ENCODE assay signal across 7 mouse cellular contexts in the genomic region with DNA sequence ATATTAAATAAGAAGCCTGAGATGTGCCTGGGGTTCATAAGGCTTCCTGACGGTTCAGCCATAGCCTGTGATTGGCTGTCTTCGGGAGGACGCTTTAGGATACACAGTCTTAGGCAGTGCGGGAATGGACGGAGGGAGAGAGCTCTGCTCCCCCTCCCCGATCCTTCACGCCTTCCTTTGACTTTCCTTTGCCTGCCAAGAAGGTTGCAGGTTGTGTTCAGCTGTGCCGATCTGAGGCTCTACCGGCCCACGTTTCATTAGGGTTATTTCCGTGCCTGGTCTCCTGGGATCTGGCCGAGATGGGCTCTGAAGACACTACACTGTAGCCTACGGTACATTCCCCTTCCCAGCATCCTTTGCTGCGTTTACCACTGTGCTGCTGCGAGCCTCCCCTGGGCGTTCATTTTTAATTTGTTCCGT. TPM values are rescaled to one million over a fixed set of nuclear protein-coding genes. Genes with fewer than 3 reads are reported as not detected.
DNase-seq lines count a peak whose midpoint lies in the region; ATAC-seq lines count a peak whose summit lies in the region.

No protein-coding gene starts in this region.

- peak; percentile 87 for ATAC-seq in hindbrain, embryonic 16.5 days
- ATAC-seq in monocyte, adult 5-6 weeks (replicated peaks; ENCODE audit: insufficient number of reproducible peaks, low FRiP score, low TSS enrichment, poor library complexity, severe bottlenecking), result peak; percentile 59; the same call in 1 of the 2 replicates
- no peak for ATAC-seq in liver, embryonic 12.5 days

- H3K4me3 ChIP-seq in brown adipose tissue, adult 24 weeks (ENCODE audit: insufficient read depth, low read depth, low read length), result peak overlapping the region; percentile 46
- H3K4me3 ChIP-seq in hindbrain, embryonic 16.5 days (ENCODE audit: low read length), result no peak overlapping the region
- H3K4me3 ChIP-seq in liver, embryonic 12.5 days, result no peak overlapping the region

- WGBS in hindbrain, embryonic 16.5 days, result 63% methylated on average over 17 of the region's 17 CpGs
- 70% methylated on average over 17 of the region's 17 CpGs for WGBS in liver, embryonic 12.5 days (ENCODE audit: insufficient replicate concordance)

- no peak overlapping the region for H3K9ac ChIP-seq in hindbrain, embryonic 16.5 days (ENCODE audit: low read depth, low read length)
- no peak overlapping the region for H3K9ac ChIP-seq in liver, embryonic 12.5 days

- DNase-seq in lung, adult 18-20 months, result peak; percentile 29 to 33
- DNase-seq in lung, postnatal 4 days, result no peak
- no peak for DNase-seq in thymus, postnatal 4 days

- no peaks in the 10 kb centered on the region for H3K27me3 ChIP-seq in hindbrain, embryonic 16.5 days (replicated peaks; ENCODE audit: control insufficient read depth, insufficient read depth, low read length)
- H3K27me3 ChIP-seq in liver, embryonic 12.5 days (replicated peaks), result no peaks in the 10 kb centered on the region

- no peaks in the 10 kb centered on the region for H3K36me3 ChIP-seq in hindbrain, embryonic 16.5 days (ENCODE audit: control insufficient read depth, insufficient read depth, low read length)
- H3K36me3 ChIP-seq in liver, embryonic 12.5 days, result peaks cover 70% of the 10 kb centered on the region

- H3K4me1 ChIP-seq in brown adipose tissue, adult 24 weeks (ENCODE audit: control insufficient read depth, insufficient read depth, insufficient read length, low read length), result peaks cover 3% of the 10 kb centered on the region; the same call in 1 of the 2 replicates
- H3K4me1 ChIP-seq in hindbrain, embryonic 16.5 days (ENCODE audit: control insufficient read depth, insufficient read depth, low read depth, low read length), result no peaks in the 10 kb centered on the region; the same call in 1 of the 2 replicates
- peaks cover 39% of the 10 kb centered on the region for H3K4me1 ChIP-seq in liver, embryonic 12.5 days

- H3K27ac ChIP-seq in brown adipose tissue, adult 24 weeks (replicated peaks; ENCODE audit: low read depth, low read length), result peak overlapping the region; percentile 64
- peak overlapping the region; percentile 19 for H3K27ac ChIP-seq in hindbrain, embryonic 16.5 days (ENCODE audit: low read depth, low read length)
- H3K27ac ChIP-seq in liver, embryonic 12.5 days, result no peak overlapping the region

- H3K9me3 ChIP-seq in hindbrain, embryonic 16.5 days (ENCODE audit: control insufficient read depth, low read length), result no peaks in the 10 kb centered on the region
- no peaks in the 10 kb centered on the region for H3K9me3 ChIP-seq in liver, embryonic 12.5 days (replicated peaks)

- H3K4me2 ChIP-seq in hindbrain, embryonic 16.5 days (ENCODE audit: low read length), result peak overlapping the region; percentile 32; the same call in 1 of the 2 replicates
- no peak overlapping the region for H3K4me2 ChIP-seq in liver, embryonic 12.5 days

RNA-seq across cellular contexts. Expression of gene St3gal2, which starts 30.4 kb away (rescaled TPM):
- 3.6 and 4.1 TPM in 2 replicates for polyA plus RNA-seq in brown adipose tissue, adult 24 weeks (2012; ENCODE audit: insufficient read depth, insufficient read length, missing spikeins)
- polyA plus RNA-seq in hindbrain, embryonic 16.5 days (2015; fragmentation: Nextera tagmentation; extraction: Ambion mirVana), result 23.5 and 26.5 TPM in 2 replicates
- total RNA-seq in monocyte, adult 5-6 weeks (2017), result 3.6 to 10.5 TPM (median 5.7 TPM) in 3 replicates
- 36.7 and 40.3 TPM in 2 replicates for polyA plus RNA-seq in liver, embryonic 12.5 days (2016; fragmentation: Nextera tagmentation; extraction: Ambion mirVana)

RNA-seq across cellular contexts. Expression of gene Ddx19a, which starts 47.5 kb away (rescaled TPM):
- 15.8 and 21.4 TPM in 2 replicates for polyA plus RNA-seq in brown adipose tissue, adult 24 weeks (2012; ENCODE audit: insufficient read depth, insufficient read length, missing spikeins)
- polyA plus RNA-seq in hindbrain, embryonic 16.5 days (2015; fragmentation: Nextera tagmentation; extraction: Ambion mirVana), result 10.1 and 12.8 TPM in 2 replicates
- 26.0 to 30.5 TPM (median 27.2 TPM) in 3 replicates for total RNA-seq in monocyte, adult 5-6 weeks (2017)
- polyA plus RNA-seq in liver, embryonic 12.5 days (2016; fragmentation: Nextera tagmentation; extraction: Ambion mirVana), result 15.3 TPM in 2 replicates

RNA-seq across cellular contexts. Expression of gene Fuk, which starts 47.8 kb away (rescaled TPM):
- polyA plus RNA-seq in brown adipose tissue, adult 24 weeks (2012; ENCODE audit: insufficient read depth, insufficient read length, missing spikeins), result 2.9 and 4.6 TPM in 2 replicates
- 7.2 and 8.1 TPM in 2 replicates for polyA plus RNA-seq in hindbrain, embryonic 16.5 days (2015; fragmentation: Nextera tagmentation; extraction: Ambion mirVana)
- total RNA-seq in monocyte, adult 5-6 weeks (2017), result 2.9 to 7.2 TPM (median 2.9 TPM) in 3 replicates
- polyA plus RNA-seq in liver, embryonic 12.5 days (2016; fragmentation: Nextera tagmentation; extraction: Ambion mirVana), result 5.1 and 5.7 TPM in 2 replicates

Comparison
In these comparisons a context has a peak if more than half of its experiments do, and no peak if none do; other contexts are left out.
1. DNase-seq: peak in lung, adult 18-20 months (2 of 2); none in lung, postnatal 4 days (0 of 2) and thymus, postnatal 4 days (single experiment).